Mouse (Mus musculus) left cerebral cortex, adult 2 months (tissue): Measurements from ENCODE around the gene 1700092M07Rik. TPM values are rescaled to one million over a fixed set of nuclear protein-coding genes. Genes with fewer than 3 reads are reported as not detected.
A peak's percentile ranks its signal among the peaks of the same experiment; 100 is the strongest.

ENCODE experiments used
- DNase-seq, 2 experiments: peaks; one replicate each; pipeline ENCODE4 v3.0.0; 2021 to 2022; ENCODE audit warnings: low spot score in 2 of 2, mixed read lengths in 1 of 2; ENCODE audit errors: extremely low spot score in 1 of 2
- H3K27ac ChIP-seq: fragments of 200-600 bp; 2 replicates; pipeline ENCODE4 v1.8.1; 2022
- H3K4me3 ChIP-seq: fragments of 200-600 bp; 2 replicates; pipeline ENCODE4 v1.8.1; 2022
- CTCF ChIP-seq: fragments of 200-600 bp; IDR thresholded peaks from 2 replicates; pipeline ENCODE4 v1.8.1; 2022; ENCODE audit warnings: antibody characterized with exemption, mild to moderate bottlenecking, moderate library complexity
- intact Hi-C: fragments of 180-260 bp; cut with DNase I; formaldehyde crosslinking; loops from one replicate; pipeline ENCODE4 v1.15.1; 2025
- microRNA-seq, 2 experiments: library from miRNA; unstranded; fragments of <30 nt; microRNA quantifications; one replicate each; pipeline ENCODE4 v1.2.0; 2021
- total RNA-seq, 2 experiments: library from RNA; stranded (reverse); gene quantifications; 2 replicates each; pipeline ENCODE4 v1.2.3; 2021

Gene 1700092M07Rik
- total RNA-seq, 2 experiments from 2014 or later, result 1.4 to 1.8 TPM

GRCm38 (mm10) chr19:8789171-8789570, 48.7 kb downstream of the 1700092M07Rik start:
- TF ChIP-seq CTCF, result no peak
- no peak overlapping the region for H3K4me3 ChIP-seq
- DNase-seq, result no peak
- intact Hi-C loops, result no loop called here
- H3K27ac ChIP-seq, result peak overlapping the region; percentile 86

GRCm38 (mm10) chr19:8790171-8790570, 49.7 kb downstream of the 1700092M07Rik start:
- peak overlapping the region; percentile 86 for H3K27ac ChIP-seq
- DNase-seq, result no peak
- intact Hi-C loops, result no loop called here

More at GRCm38 (mm10) chr19:8790171-8790570, 49.7 kb downstream of the 1700092M07Rik start:
- no peak for TF ChIP-seq CTCF
- no peak overlapping the region for H3K4me3 ChIP-seq

Small RNAs within 50 kb of the gene (microRNA-seq; reads per million reads assigned to microRNA genes)
- gene Mir6992, result 0 reads per million in 2 experiments

Other genes with a start within 250 kb of the 1700092M07Rik start
- 10 to 100 TPM; 12.5 TPM for gene Slc22a8, start 149.5 kb upstream of the 1700092M07Rik start, total RNA-seq
- 1 to 10 TPM; 5.2 to 7.3 TPM for gene Slc22a6, start 122.7 kb upstream of the 1700092M07Rik start, total RNA-seq
- gene Chrm1, start 76.9 kb upstream of the 1700092M07Rik start, total RNA-seq, result 100 to 1,000 TPM; 152 to 155 TPM
- gene Slc3a2, start 17.3 kb upstream of the 1700092M07Rik start, total RNA-seq, result 100 to 1,000 TPM; 144 to 154 TPM
- 10 to 100 TPM; 48.5 to 53.1 TPM for gene Wdr74, start 4.9 kb upstream of the 1700092M07Rik start, total RNA-seq
- 10 to 100 TPM; 71.2 to 77.9 TPM for gene Stx5a, start 695 bp downstream of the 1700092M07Rik start, total RNA-seq
- 10 to 100 TPM; 90.2 to 98.8 TPM for gene Nxf1, start 16.4 kb downstream of the 1700092M07Rik start, total RNA-seq
- gene Tmem223, start 30.3 kb downstream of the 1700092M07Rik start, total RNA-seq, result 10 to 100 TPM; 63.8 to 66.8 TPM
- 1 to 10 TPM; 8.2 to 8.7 TPM for gene Tmem179b, start 33.7 kb downstream of the 1700092M07Rik start, total RNA-seq
- gene Taf6l, start 45.7 kb downstream of the 1700092M07Rik start, total RNA-seq, result 10 to 100 TPM; 13.1 to 14.3 TPM
- 100 to 1,000 TPM in 1 of 2 experiments, 10 to 100 TPM in 1; 96.6 to 105 TPM for gene Polr2g, start 57.9 kb downstream of the 1700092M07Rik start, total RNA-seq
- gene Zbtb3, start 61.8 kb downstream of the 1700092M07Rik start, total RNA-seq, result 1 to 10 TPM; 5.3 to 6.7 TPM
- 10 to 100 TPM; 34.5 to 36.7 TPM for gene Ttc9c, start 78.6 kb downstream of the 1700092M07Rik start, total RNA-seq
- gene Hnrnpul2, start 79.3 kb downstream of the 1700092M07Rik start, total RNA-seq, result 100 to 1,000 TPM; 125 to 129 TPM
- gene AC129217.1, start 89.1 kb downstream of the 1700092M07Rik start, total RNA-seq, result not detected
- 100 to 1,000 TPM; 109 TPM for gene Bscl2, start 96.7 kb downstream of the 1700092M07Rik start, total RNA-seq
- gene Gng3, start 98.5 kb downstream of the 1700092M07Rik start, total RNA-seq, result 100 to 1,000 TPM; 184 to 198 TPM
- 1 to 10 TPM in 1 of 2 experiments, under 1 TPM in 1; 0.87 to 1.1 TPM for gene Lrrn4cl, start 110.0 kb downstream of the 1700092M07Rik start, total RNA-seq
- gene Ubxn1, start 130.8 kb downstream of the 1700092M07Rik start, total RNA-seq, result 10 to 100 TPM; 86.1 to 94.7 TPM
- 10 to 100 TPM; 33.1 to 36.2 TPM for gene Uqcc3, start 140.2 kb downstream of the 1700092M07Rik start, total RNA-seq
- 1 to 10 TPM; 6.5 to 9.3 TPM for gene Lbhd1, start 143.0 kb downstream of the 1700092M07Rik start, total RNA-seq
- gene Gm49403, start 143.2 kb downstream of the 1700092M07Rik start, total RNA-seq, result not detected
- 10 to 100 TPM; 22.5 to 23.2 TPM for gene 1810009A15Rik, start 148.1 kb downstream of the 1700092M07Rik start, total RNA-seq
- gene Gm49416, start 148.2 kb downstream of the 1700092M07Rik start, total RNA-seq, result 1 to 10 TPM; 1.2 to 6.7 TPM
- gene Ints5, start 152.3 kb downstream of the 1700092M07Rik start, total RNA-seq, result 10 to 100 TPM; 21.7 to 22.9 TPM
- gene Ganab, start 157.4 kb downstream of the 1700092M07Rik start, total RNA-seq, result 100 to 1,000 TPM in 1 of 2 experiments, 10 to 100 TPM in 1; 96.4 to 104 TPM
- gene B3gat3, start 179.7 kb downstream of the 1700092M07Rik start, total RNA-seq, result 100 to 1,000 TPM; 172 to 173 TPM
- 1 to 10 TPM; 5.6 to 7.2 TPM for gene Rom1, start 188.6 kb downstream of the 1700092M07Rik start, total RNA-seq
- gene Eml3, start 188.8 kb downstream of the 1700092M07Rik start, total RNA-seq, result 10 to 100 TPM; 11.0 to 13.7 TPM
- 10 to 100 TPM; 55.5 to 55.6 TPM for gene Mta2, start 201.2 kb downstream of the 1700092M07Rik start, total RNA-seq
- 10 to 100 TPM; 21.4 to 22.4 TPM for gene Tut1, start 213.1 kb downstream of the 1700092M07Rik start, total RNA-seq
- gene Eef1g, start 226.3 kb downstream of the 1700092M07Rik start, total RNA-seq, result 100 to 1,000 TPM; 228 to 236 TPM
- gene Ahnak, start 248.6 kb downstream of the 1700092M07Rik start, total RNA-seq, result 10 to 100 TPM; 22.5 to 32.2 TPM